Mouse (Mus musculus): ENCODE results near the gene Hoxa2. TPM values are rescaled to one million over a fixed set of nuclear protein-coding genes. Genes with fewer than 3 reads are reported as not detected.

The Hoxa2 gene
- polyA plus RNA-seq, 1 experiment from 2014 or later: 68.1 TPM

- DNase-seq (ENCODE audit: low spot score) (peak; percentile 58), ATAC-seq (ENCODE audit: low FRiP score) (no peak)
- no peaks in the 10 kb centered on the region for H3K36me3 ChIP-seq (ENCODE audit: control insufficient read depth, insufficient read depth, low read length)
- peak overlapping the region; percentile 76 for H3K4me3 ChIP-seq (ENCODE audit: low read depth, low read length)
- no peaks in the 10 kb centered on the region for H3K4me1 ChIP-seq (replicated peaks; ENCODE audit: control insufficient read depth, insufficient read depth, low read length)
- WGBS: 1% methylated on average over 4 of the region's 4 CpGs
- peak overlapping the region; percentile 99 for H3K27ac ChIP-seq (ENCODE audit: low read depth, low read length)
- H3K9ac ChIP-seq (ENCODE audit: low read depth, low read length): peak overlapping the region; percentile 97
- H3K4me2 ChIP-seq (replicated peaks; ENCODE audit: low read depth, low read length): peak overlapping the region; percentile 55
- H3K27me3 ChIP-seq (ENCODE audit: control insufficient read depth, insufficient read depth, low read length): peaks cover 74% of the 10 kb centered on the region
- no peaks in the 10 kb centered on the region for H3K9me3 ChIP-seq (ENCODE audit: control insufficient read depth, low read length)
These were observed 14.5 kb upstream of the Hoxa2 start for GRCm38 (mm10) chr6:52178918-52179665.

- DNase-seq (ENCODE audit: low spot score) (peak; percentile 69), ATAC-seq (ENCODE audit: low FRiP score) (no peak)
- Histone ChIP-seq H3K9ac (ENCODE audit: low read depth, low read length) (peak overlapping the region; percentile 97), H3K9me3 (ENCODE audit: control insufficient read depth, low read length) (no peaks in the 10 kb centered on the region), H3K4me1 (replicated peaks; ENCODE audit: control insufficient read depth, insufficient read depth, low read length) (0 out of 2 replicates have a peak, but pooled peaks cover 2% of the 10 kb centered on the region), H3K27me3 (ENCODE audit: control insufficient read depth, insufficient read depth, low read length) (peaks cover 71% of the 10 kb centered on the region), H3K4me2 (replicated peaks; ENCODE audit: low read depth, low read length) (peak overlapping the region; percentile 55), H3K4me3 (ENCODE audit: low read depth, low read length) (peak overlapping the region; percentile 76), H3K27ac (ENCODE audit: low read depth, low read length) (peak overlapping the region; percentile 99), H3K36me3 (ENCODE audit: control insufficient read depth, insufficient read depth, low read length) (no peaks in the 10 kb centered on the region)
- WGBS: 0% methylated on average over 9 of the region's 9 CpGs
These were observed 13.2 kb upstream of the Hoxa2 start for GRCm38 (mm10) chr6:52177806-52178205.

- Histone ChIP-seq H3K4me3 (ENCODE audit: low read depth, low read length) (peak within 1 kb of the TSS; percentile 76), H3K4me2 (replicated peaks; ENCODE audit: low read depth, low read length) (peak within 1 kb of the TSS; percentile 55), H3K4me1 (replicated peaks; ENCODE audit: control insufficient read depth, insufficient read depth, low read length) (0 out of 2 replicates have a peak, but pooled peaks cover 3% of the 10 kb centered on the region), H3K36me3 (ENCODE audit: control insufficient read depth, insufficient read depth, low read length) (no peaks in the 10 kb centered on the region), H3K27me3 (ENCODE audit: control insufficient read depth, insufficient read depth, low read length) (peaks cover 69% of the 10 kb centered on the region), H3K27ac (ENCODE audit: low read depth, low read length) (peak within 1 kb of the TSS; percentile 99), H3K9ac (ENCODE audit: low read depth, low read length) (peak within 1 kb of the TSS; percentile 97), H3K9me3 (ENCODE audit: control insufficient read depth, low read length) (no peaks in the 10 kb centered on the region)
- peak; percentile 76 for DNase-seq (ENCODE audit: low spot score)
- ATAC-seq (ENCODE audit: low FRiP score): no peak
- under 1% methylated on average over 36 of the region's 36 CpGs for WGBS
These were observed 12.6 kb upstream of the Hoxa2 start, which contains the start of gene 5730596B20Rik for GRCm38 (mm10) chr6:52177061-52177735. TSS of gene 5730596B20Rik (plus strand) at chr6:52177498.

- ATAC-seq (ENCODE audit: low FRiP score) (no peak; the same call in 1 of the 2 replicates), DNase-seq (ENCODE audit: low spot score) (peak; percentile 73)
- Histone ChIP-seq H3K9me3 (ENCODE audit: control insufficient read depth, low read length) (no peaks in the 10 kb centered on the region), H3K27ac (ENCODE audit: low read depth, low read length) (peak overlapping the region; percentile 99), H3K4me3 (ENCODE audit: low read depth, low read length) (peak overlapping the region; percentile 76), H3K9ac (ENCODE audit: low read depth, low read length) (peak overlapping the region; percentile 97), H3K4me1 (replicated peaks; ENCODE audit: control insufficient read depth, insufficient read depth, low read length) (0 out of 2 replicates have a peak, but pooled peaks cover 3% of the 10 kb centered on the region), H3K36me3 (ENCODE audit: control insufficient read depth, insufficient read depth, low read length) (no peaks in the 10 kb centered on the region), H3K27me3 (ENCODE audit: control insufficient read depth, insufficient read depth, low read length) (peaks cover 65% of the 10 kb centered on the region), H3K4me2 (replicated peaks; ENCODE audit: low read depth, low read length) (peak overlapping the region; percentile 55)
- WGBS: under 1% methylated on average over 6 of the region's 6 CpGs
These were observed 11.8 kb upstream of the Hoxa2 start for GRCm38 (mm10) chr6:52176391-52176790.

GRCm38 (mm10) chr6:52175864-52176263 is 11.2 kb upstream of the Hoxa2 start:
- Histone ChIP-seq H3K9ac (ENCODE audit: low read depth, low read length) (peak overlapping the region; percentile 97), H3K36me3 (ENCODE audit: control insufficient read depth, insufficient read depth, low read length) (no peaks in the 10 kb centered on the region), H3K4me2 (replicated peaks; ENCODE audit: low read depth, low read length) (peak overlapping the region; percentile 55), H3K27me3 (ENCODE audit: control insufficient read depth, insufficient read depth, low read length) (peaks cover 65% of the 10 kb centered on the region), H3K4me1 (replicated peaks; ENCODE audit: control insufficient read depth, insufficient read depth, low read length) (peaks cover 4% of the 10 kb centered on the region; the same call in 1 of the 2 replicates), H3K4me3 (ENCODE audit: low read depth, low read length) (peak overlapping the region; percentile 76), H3K27ac (ENCODE audit: low read depth, low read length) (peak overlapping the region; percentile 99), H3K9me3 (ENCODE audit: control insufficient read depth, low read length) (no peaks in the 10 kb centered on the region)
- WGBS: 0% methylated on average over 5 of the region's 35 CpGs
- ATAC-seq (ENCODE audit: low FRiP score): peak; percentile 66
- peak; percentile 78 for DNase-seq (ENCODE audit: low spot score)

- H3K36me3 ChIP-seq (ENCODE audit: control insufficient read depth, insufficient read depth, low read length): no peaks in the 10 kb centered on the region
- no peaks in the 10 kb centered on the region for H3K9me3 ChIP-seq (ENCODE audit: control insufficient read depth, low read length)
- peaks cover 63% of the 10 kb centered on the region for H3K27me3 ChIP-seq (ENCODE audit: control insufficient read depth, insufficient read depth, low read length)
- peak overlapping the region; percentile 97 for H3K9ac ChIP-seq (ENCODE audit: low read depth, low read length)
- ATAC-seq (ENCODE audit: low FRiP score) (peak; percentile 58), DNase-seq (ENCODE audit: low spot score) (peak; percentile 81)
- peak overlapping the region; percentile 99 for H3K27ac ChIP-seq (ENCODE audit: low read depth, low read length)
- peak overlapping the region; percentile 76 for H3K4me3 ChIP-seq (ENCODE audit: low read depth, low read length)
- peak overlapping the region; percentile 55 for H3K4me2 ChIP-seq (replicated peaks; ENCODE audit: low read depth, low read length)
- H3K4me1 ChIP-seq (replicated peaks; ENCODE audit: control insufficient read depth, insufficient read depth, low read length): peaks cover 8% of the 10 kb centered on the region; the same call in 1 of the 2 replicates
- under 1% methylated on average over 34 of the region's 41 CpGs for WGBS
These were observed 10.5 kb upstream of the Hoxa2 start for GRCm38 (mm10) chr6:52174968-52175751.

GRCm38 (mm10) chr6:52173648-52174047 is 9.0 kb upstream of the Hoxa2 start:
- DNase-seq (ENCODE audit: low spot score) (no peak), ATAC-seq (ENCODE audit: low FRiP score) (no peak)
- peaks cover 8% of the 10 kb centered on the region; the same call in 1 of the 2 replicates for H3K4me1 ChIP-seq (replicated peaks; ENCODE audit: control insufficient read depth, insufficient read depth, low read length)
- no peaks in the 10 kb centered on the region for H3K36me3 ChIP-seq (ENCODE audit: control insufficient read depth, insufficient read depth, low read length)
- H3K27me3 ChIP-seq (ENCODE audit: control insufficient read depth, insufficient read depth, low read length): peaks cover 58% of the 10 kb centered on the region
- H3K9me3 ChIP-seq (ENCODE audit: control insufficient read depth, low read length): no peaks in the 10 kb centered on the region
- peak overlapping the region; percentile 88 for H3K4me2 ChIP-seq (replicated peaks; ENCODE audit: low read depth, low read length)
- H3K27ac ChIP-seq (ENCODE audit: low read depth, low read length): peak overlapping the region; percentile 85
- WGBS: 2% methylated on average over 4 of the region's 4 CpGs
- peak overlapping the region; percentile 76 for H3K4me3 ChIP-seq (ENCODE audit: low read depth, low read length)
- peak overlapping the region; percentile 60 for H3K9ac ChIP-seq (ENCODE audit: low read depth, low read length)

GRCm38 (mm10) chr6:52172501-52172900 is 7.9 kb upstream of the Hoxa2 start:
- ATAC-seq (ENCODE audit: low FRiP score): peak; percentile 62
- H3K9ac ChIP-seq (ENCODE audit: low read depth, low read length): peak overlapping the region; percentile 68
- H3K27ac ChIP-seq (ENCODE audit: low read depth, low read length): peak overlapping the region; percentile 100
- H3K9me3 ChIP-seq (ENCODE audit: control insufficient read depth, low read length): no peaks in the 10 kb centered on the region
- under 1% methylated on average over 35 of the region's 35 CpGs for WGBS
- peaks cover 8% of the 10 kb centered on the region; the same call in 1 of the 2 replicates for H3K4me1 ChIP-seq (replicated peaks; ENCODE audit: control insufficient read depth, insufficient read depth, low read length)
- H3K4me3 ChIP-seq (ENCODE audit: low read depth, low read length): peak overlapping the region; percentile 76
- peak overlapping the region; percentile 88 for H3K4me2 ChIP-seq (replicated peaks; ENCODE audit: low read depth, low read length)
- no peaks in the 10 kb centered on the region for H3K36me3 ChIP-seq (ENCODE audit: control insufficient read depth, insufficient read depth, low read length)
- H3K27me3 ChIP-seq (ENCODE audit: control insufficient read depth, insufficient read depth, low read length): peaks cover 56% of the 10 kb centered on the region
- peak; percentile 94 for DNase-seq (ENCODE audit: low spot score)
